Mouse (Mus musculus) neural tube, embryonic 12.5 days (tissue): ENCODE data around the gene Gm49354. TPM values are rescaled to one million over a fixed set of nuclear protein-coding genes. Genes with fewer than 3 reads are reported as not detected.
"Not testable (repeated sequence)": the region's sequence is repeated elsewhere in the genome, so short reads cannot be mapped to it uniquely, and the experiment has no call there.

ENCODE experiments used
- ATAC-seq: fragments of 200-750 bp; cut with Nextera tagmentation; 2 replicates; pipeline ENCODE4 v1.8.0; 2017; ENCODE audit warnings: low read depth, mild to moderate bottlenecking, moderate TSS enrichment, moderate library complexity; ENCODE audit not compliant: low FRiP score
- H3K27ac ChIP-seq: fragments of 300-500 bp; sonication (generic); 2 replicates; pipeline ENCODE4 v1.5.1; 2016
- H3K27me3 ChIP-seq: fragments of 300-500 bp; sonication (generic); replicated peaks from 2 replicates; pipeline ENCODE4 v1.6.1; 2016; ENCODE audit warnings: mild to moderate bottlenecking
- H3K36me3 ChIP-seq: fragments of 300-500 bp; sonication (generic); 2 replicates; pipeline ENCODE4 v1.6.1; 2016; ENCODE audit warnings: mild to moderate bottlenecking
- H3K4me1 ChIP-seq: fragments of 300-500 bp; sonication (generic); 2 replicates; pipeline ENCODE4 v1.6.1; 2016
- H3K4me2 ChIP-seq: fragments of 300-500 bp; sonication (generic); replicated peaks from 2 replicates; pipeline ENCODE4 v1.6.1; 2016; ENCODE audit warnings: mild to moderate bottlenecking
- H3K4me3 ChIP-seq: fragments of 300-500 bp; sonication (generic); 2 replicates; pipeline ENCODE4 v1.5.1; 2016
- H3K9ac ChIP-seq: fragments of 300-500 bp; sonication (generic); 2 replicates; pipeline ENCODE4 v1.6.1; 2016; ENCODE audit warnings: mild to moderate bottlenecking
- H3K9me3 ChIP-seq: fragments of 300-500 bp; sonication (generic); 2 replicates; pipeline ENCODE4 v1.6.1; 2016; ENCODE audit warnings: mild to moderate bottlenecking
- WGBS: fragments of 180-500 bp; shearing (Covaris S2); methylation state at CpG from one replicate; pipeline ENCODE4 v1.1.7; 2016; 5-methylcytosine and 5-hydroxymethylcytosine counted together
- polyA plus RNA-seq: library from polyadenylated mRNA; unstranded; fragments of >200 nt; fragmentation: Nextera tagmentation; extraction: Ambion mirVana; gene quantifications from 2 replicates; pipeline ENCODE4 v1.2.1, GENCODE M21; 2016

The Gm49354 gene
- polyA plus RNA-seq, 1 experiment from 2014 or later = not detected

DNA sequence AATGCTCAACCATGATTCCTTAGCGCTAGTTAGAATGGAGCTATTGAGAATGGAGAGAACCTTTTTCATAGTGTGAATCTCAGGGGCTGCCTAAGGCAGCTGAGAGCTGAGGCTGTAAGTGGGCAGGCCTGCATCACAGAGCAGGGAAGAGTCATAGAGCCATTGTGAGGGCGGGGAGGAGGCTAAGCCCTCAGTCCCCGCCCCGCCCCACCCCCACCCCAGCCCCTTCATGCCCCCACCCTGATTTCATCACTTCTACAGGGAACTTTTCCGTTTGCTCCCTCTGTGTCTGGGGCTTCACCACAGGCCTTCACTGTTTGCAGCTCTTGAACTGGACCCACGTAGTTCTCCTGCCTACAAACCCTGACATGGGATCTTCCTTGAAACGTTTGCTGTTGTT lies 50.4 kb downstream of the Gm49354 start, which contains the start of gene Spata31d1d:
TSS of gene Spata31d1d (minus strand) at position 101 of the 400 bp plus-strand sequence.
- Histone ChIP-seq H3K9ac (no peak within 1 kb of the TSS), H3K27me3 (no peaks in the 10 kb centered on the region), H3K4me2 (no peak within 1 kb of the TSS), H3K9me3 (no peaks in the 10 kb centered on the region), H3K4me1 (peaks cover 4% of the 10 kb centered on the region), H3K4me3 (no peak within 1 kb of the TSS), H3K27ac (no peak within 1 kb of the TSS), H3K36me3 (no peaks in the 10 kb centered on the region)
- WGBS = 47% methylated on average over 7 of the region's 7 CpGs
- no peak for ATAC-seq

DNA sequence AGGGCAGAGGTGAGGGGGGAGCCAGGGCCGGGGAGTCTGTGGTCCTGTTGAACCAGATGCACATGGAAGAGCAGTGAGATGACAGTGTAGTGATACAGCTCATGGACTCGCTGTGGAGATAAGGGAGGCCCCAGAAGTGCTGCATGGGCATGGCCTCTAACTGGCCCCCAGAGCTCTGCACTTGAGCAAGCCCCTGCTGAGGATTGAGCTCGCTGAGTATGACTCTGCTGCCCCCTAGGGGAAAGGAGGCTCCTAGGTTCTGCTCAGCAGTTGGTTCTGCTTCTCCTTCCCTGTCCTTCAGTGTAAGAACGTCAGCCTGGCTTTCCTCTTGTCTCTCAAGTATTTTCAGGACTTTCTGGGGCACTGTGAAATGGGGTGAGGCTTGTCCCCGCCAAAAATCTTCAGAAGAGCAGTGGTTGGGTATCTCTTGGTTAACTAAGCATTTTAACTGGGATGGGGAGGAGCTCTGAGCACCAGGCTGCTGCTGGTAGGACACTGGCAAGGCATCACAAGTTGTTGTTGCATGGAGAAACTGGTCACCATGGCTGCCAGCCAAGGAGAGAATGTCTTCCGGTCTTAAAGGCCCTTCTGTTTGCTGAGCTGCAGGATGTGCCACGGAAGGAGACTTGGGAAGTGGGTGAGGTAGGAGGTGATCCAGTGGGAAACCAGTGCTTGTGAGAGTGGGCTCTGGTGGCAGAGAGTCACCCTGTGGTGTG lies 53.5 kb downstream of the Gm49354 start:
- ATAC-seq = peak; percentile 80
- Histone ChIP-seq H3K9ac (no peak overlapping the region), H3K36me3 (no peaks in the 10 kb centered on the region), H3K9me3 (no peaks in the 10 kb centered on the region), H3K4me3 (no peak overlapping the region), H3K4me1 (peaks cover 6% of the 10 kb centered on the region; the same call in 1 of the 2 replicates), H3K4me2 (no peak overlapping the region), H3K27ac (no peak overlapping the region), H3K27me3 (no peaks in the 10 kb centered on the region; the same call in 1 of the 2 replicates)
- 29% methylated on average over 7 of the region's 7 CpGs for WGBS

DNA sequence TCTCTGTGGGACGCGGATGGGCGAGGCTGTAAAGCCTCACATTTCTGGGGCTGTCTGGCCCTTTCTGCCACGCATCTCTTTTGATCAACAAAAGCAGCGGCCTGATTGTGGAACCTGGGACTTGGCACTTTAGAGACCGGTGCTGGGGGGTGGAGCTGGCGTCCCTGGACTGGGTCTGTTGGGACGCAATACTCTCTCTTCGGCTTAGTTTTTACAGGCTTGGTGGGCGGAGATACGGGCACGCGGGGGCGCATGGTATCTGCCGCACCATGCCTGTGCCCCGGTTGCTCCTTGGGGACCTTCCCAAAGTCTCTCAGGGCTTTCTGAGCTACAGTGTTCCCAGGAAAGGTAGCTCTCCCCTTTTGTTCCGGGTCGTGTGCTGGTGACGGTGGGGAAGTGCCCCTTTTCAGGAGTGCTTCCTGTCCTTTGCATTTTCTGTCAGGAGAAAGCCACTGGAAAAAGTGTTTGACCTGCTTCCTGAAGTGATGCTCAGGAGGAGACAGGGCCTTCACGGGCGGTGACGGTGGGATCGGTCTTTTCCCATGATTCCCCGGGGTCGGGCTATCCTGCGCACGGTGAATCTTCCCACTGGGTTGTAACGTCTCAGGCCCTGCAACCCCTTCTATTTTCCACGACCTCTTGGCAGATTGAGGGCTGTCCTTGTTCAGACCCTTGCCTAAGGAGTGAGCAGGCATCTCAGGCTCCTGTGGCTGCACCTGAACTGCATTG lies 55.7 kb downstream of the Gm49354 start:
- ATAC-seq = no peak
- no peaks in the 10 kb centered on the region for H3K9me3 ChIP-seq
- no peaks in the 10 kb centered on the region; the same call in 1 of the 2 replicates for H3K27me3 ChIP-seq
- H3K9ac ChIP-seq = no peak overlapping the region
- H3K27ac ChIP-seq = no peak overlapping the region
- 37% methylated on average over 29 of the region's 29 CpGs for WGBS
- peaks cover 6% of the 10 kb centered on the region; the same call in 1 of the 2 replicates for H3K4me1 ChIP-seq
- H3K4me3 ChIP-seq = no peak overlapping the region
- peak overlapping the region; percentile 45 for H3K4me2 ChIP-seq
- H3K36me3 ChIP-seq = no peaks in the 10 kb centered on the region

DNA sequence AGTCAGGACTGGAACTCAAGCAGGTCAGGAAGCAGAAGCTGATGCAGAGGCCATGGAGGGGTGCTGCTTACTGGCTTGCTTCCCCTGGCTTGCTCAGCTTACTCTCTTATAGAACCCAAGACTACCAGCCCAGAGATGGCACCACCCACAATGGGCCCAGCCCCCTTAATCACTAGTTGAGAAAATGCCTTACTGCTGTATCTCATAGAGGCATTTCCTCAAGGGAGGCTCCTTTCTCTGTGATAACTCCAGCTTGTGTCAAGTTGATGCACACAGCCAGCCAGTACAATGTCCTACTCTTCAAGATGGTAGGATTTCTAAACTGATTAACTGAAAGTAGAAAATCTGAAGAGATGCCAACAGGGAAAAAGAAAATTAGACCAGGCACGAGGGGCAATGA lies 60.0 kb downstream of the Gm49354 start:
- not testable (repeated sequence) for ATAC-seq, H3K9me3 ChIP-seq
- WGBS = 84% methylated on average over 1 of the region's 1 CpGs

DNA sequence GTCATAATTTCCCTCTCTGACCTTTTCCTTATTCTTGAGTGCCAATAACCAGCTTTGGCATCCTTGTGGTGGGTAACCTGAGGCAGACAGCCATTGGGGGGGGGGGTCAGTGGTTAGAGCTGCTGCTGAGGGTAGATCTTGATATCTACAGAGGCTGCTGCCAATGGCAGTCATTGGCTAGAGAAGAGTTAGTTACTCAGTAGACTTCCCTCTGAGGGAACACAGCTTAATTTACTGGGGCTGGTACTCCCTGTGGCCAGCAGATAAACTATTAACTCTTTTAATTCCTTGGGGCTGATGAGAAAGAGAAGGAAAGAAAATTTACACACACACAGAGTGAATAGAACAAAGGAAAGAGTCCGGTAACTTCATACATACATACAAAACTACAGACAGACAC lies 62.6 kb downstream of the Gm49354 start:
- Histone ChIP-seq H3K36me3 (no peaks in the 10 kb centered on the region), H3K4me1 (no peaks in the 10 kb centered on the region), H3K27ac (no peak overlapping the region), H3K9me3 (no peaks in the 10 kb centered on the region), H3K4me3 (no peak overlapping the region), H3K27me3 (no peaks in the 10 kb centered on the region), H3K9ac (no peak overlapping the region), H3K4me2 (no peak overlapping the region)
- ATAC-seq = no peak
- WGBS = 100% methylated on average over 1 of the region's 1 CpGs

More for the DNA sequence above, 60.0 kb downstream of the Gm49354 start:
- H3K4me2 ChIP-seq, H3K4me3 ChIP-seq, H3K36me3 ChIP-seq, H3K4me1 ChIP-seq, H3K9ac ChIP-seq, H3K27ac ChIP-seq, H3K27me3 ChIP-seq: not testable (repeated sequence)

DNA sequence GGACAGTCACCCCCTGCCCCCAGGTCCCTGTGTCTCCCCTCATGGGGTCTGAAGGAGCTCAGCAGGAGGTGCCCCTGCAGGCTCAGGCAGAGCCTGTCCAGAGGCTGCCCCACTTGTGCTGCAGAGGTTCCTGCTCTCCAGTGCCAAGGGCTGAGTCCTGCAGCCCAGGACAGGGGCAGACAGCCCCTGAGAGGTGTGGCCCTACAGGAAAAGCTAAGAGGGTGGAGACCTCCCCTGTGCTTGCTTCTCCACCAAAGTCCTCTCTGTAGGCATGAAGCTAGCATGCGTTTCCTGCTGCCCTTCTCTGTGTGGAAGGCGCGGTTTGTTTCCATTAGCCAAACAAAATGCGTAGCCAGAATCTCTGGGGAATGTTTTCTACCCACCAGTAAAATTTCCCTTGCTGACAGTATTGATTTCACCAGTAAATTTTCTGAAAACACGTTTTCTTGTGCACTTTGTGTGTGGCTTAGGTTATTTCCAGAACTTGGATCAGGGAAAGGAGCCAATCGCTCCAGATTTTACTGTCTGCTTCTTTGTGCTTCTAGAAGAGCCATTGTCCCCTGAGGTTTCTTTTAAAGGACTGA lies 63.1 kb downstream of the Gm49354 start:
- not testable (repeated sequence) for H3K36me3 ChIP-seq, H3K9me3 ChIP-seq, H3K27ac ChIP-seq, H3K4me3 ChIP-seq, H3K27me3 ChIP-seq, ATAC-seq, H3K4me1 ChIP-seq, H3K9ac ChIP-seq, H3K4me2 ChIP-seq
- 40% methylated on average over 6 of the region's 6 CpGs for WGBS

DNA sequence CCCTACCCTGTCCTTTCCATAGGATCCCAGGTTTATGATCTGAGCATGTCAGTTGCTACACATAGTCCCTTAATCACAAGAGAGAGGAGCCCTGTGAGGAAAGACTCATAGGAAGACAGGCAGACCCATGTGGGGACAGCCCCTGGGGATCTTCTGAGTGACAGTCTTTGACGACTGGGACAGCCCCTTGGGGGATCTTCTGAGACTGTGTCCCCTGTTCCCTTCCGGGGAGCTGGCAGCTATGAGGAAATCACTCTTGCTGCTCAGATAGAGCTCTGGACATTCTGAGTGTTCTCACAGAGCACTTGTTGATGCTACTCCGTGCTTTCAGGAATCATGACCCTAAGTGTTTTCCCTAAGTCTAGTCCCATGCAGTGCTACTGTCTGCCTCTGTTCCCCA lies 68.3 kb downstream of the Gm49354 start:
- no peaks in the 10 kb centered on the region for H3K27me3 ChIP-seq
- no peaks in the 10 kb centered on the region for H3K36me3 ChIP-seq
- no peak overlapping the region for H3K4me2 ChIP-seq
- H3K4me3 ChIP-seq = no peak overlapping the region
- no peak overlapping the region for H3K9ac ChIP-seq
- no peaks in the 10 kb centered on the region for H3K4me1 ChIP-seq
- ATAC-seq = no peak
- no peak overlapping the region for H3K27ac ChIP-seq
- 51% methylated on average over 3 of the region's 3 CpGs for WGBS
- no peaks in the 10 kb centered on the region for H3K9me3 ChIP-seq

DNA sequence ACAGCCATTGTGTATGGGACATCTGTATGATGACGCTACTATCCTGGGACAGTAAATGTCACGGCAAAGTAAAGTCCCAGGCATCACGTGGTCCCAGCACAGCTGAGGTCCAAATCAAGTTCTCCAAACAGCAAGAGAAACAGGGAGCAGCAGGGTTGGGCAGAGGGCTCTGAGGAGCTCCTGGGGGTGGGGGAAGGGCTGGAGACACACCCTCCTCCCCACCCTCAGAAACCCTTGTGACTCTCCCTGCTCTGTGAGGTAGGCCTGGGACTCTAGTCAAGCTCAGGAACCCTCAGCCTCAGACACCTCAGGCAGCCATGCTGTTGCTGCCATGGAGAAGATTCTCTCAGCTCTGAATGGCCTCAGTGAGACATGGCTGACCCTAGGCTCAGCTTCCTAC lies 70.1 kb downstream of the Gm49354 start, which contains the start of gene Spata31d1b:
TSS of gene Spata31d1b (plus strand) at position 301 of the 400 bp plus-strand sequence.
- not testable (repeated sequence) for H3K4me1 ChIP-seq, H3K9me3 ChIP-seq, H3K36me3 ChIP-seq, H3K27ac ChIP-seq, H3K4me2 ChIP-seq, H3K9ac ChIP-seq, ATAC-seq, H3K27me3 ChIP-seq, H3K4me3 ChIP-seq
- WGBS = 76% methylated on average over 3 of the region's 3 CpGs

DNA sequence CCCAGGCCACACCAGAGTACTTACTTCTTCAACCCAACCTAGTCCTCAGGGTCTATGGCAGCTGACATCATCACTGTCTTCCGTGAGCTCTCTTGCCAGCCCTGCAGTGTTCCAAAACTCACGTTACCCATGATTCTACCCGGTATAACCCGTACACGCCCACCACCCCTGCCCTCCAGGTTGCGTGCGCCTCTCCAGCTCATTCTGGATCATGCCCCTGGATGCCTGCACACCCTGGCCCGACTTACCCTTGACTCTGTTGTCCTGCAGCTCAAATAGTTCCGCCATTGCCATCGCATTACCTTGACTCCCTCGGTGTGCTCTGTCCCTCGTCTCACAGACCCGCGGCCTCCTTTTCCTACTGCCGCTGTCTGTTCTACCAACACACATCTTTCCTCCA lies 71.8 kb downstream of the Gm49354 start, which contains the start of gene Spata31d1a:
TSS of gene Spata31d1a (minus strand) at position 101 of the 400 bp plus-strand sequence.
- ATAC-seq = no peak
- 93% methylated on average over 15 of the region's 15 CpGs for WGBS
- no peak within 1 kb of the TSS for H3K27ac ChIP-seq
- H3K27me3 ChIP-seq = no peaks in the 10 kb centered on the region
- H3K4me1 ChIP-seq = no peaks in the 10 kb centered on the region
- H3K9me3 ChIP-seq = no peaks in the 10 kb centered on the region
- no peak within 1 kb of the TSS for H3K9ac ChIP-seq
- H3K4me2 ChIP-seq = no peak within 1 kb of the TSS
- no peaks in the 10 kb centered on the region for H3K36me3 ChIP-seq
- no peak within 1 kb of the TSS for H3K4me3 ChIP-seq

Other genes with a start within 250 kb of the Gm49354 start
- 37.3 and 44.7 TPM in 2 replicates for gene Agtpbp1, start 197.0 kb downstream of the Gm49354 start, polyA plus RNA-seq
- gene Naa35, start 197.0 kb downstream of the Gm49354 start, polyA plus RNA-seq = 125 and 128 TPM in 2 replicates
- gene Golm1, start 106.4 kb downstream of the Gm49354 start, polyA plus RNA-seq = 101 and 105 TPM in 2 replicates
- gene 4921517D22Rik, start 88.1 kb downstream of the Gm49354 start, polyA plus RNA-seq = not detected in 2 replicates
- gene Spata31d1a, start 71.9 kb downstream of the Gm49354 start, polyA plus RNA-seq = 0.06 TPM in 1 of 2 replicates, not detected in the other
- gene Spata31d1b, start 70.0 kb downstream of the Gm49354 start, polyA plus RNA-seq = not detected in 2 replicates
- not detected in 2 replicates for gene Spata31d1d, start 50.5 kb downstream of the Gm49354 start, polyA plus RNA-seq
- gene 1700014D04Rik, start 35.5 kb downstream of the Gm49354 start, polyA plus RNA-seq = 0.09 TPM in 1 of 2 replicates, not detected in the other
- gene Isca1, start 12.4 kb downstream of the Gm49354 start, polyA plus RNA-seq = 125 and 126 TPM in 2 replicates
- 55.2 and 61.7 TPM in 2 replicates for gene Tut7, start 40.9 kb upstream of the Gm49354 start, polyA plus RNA-seq